Mouse (Mus musculus) monocyte, adult 5-6 weeks (primary cell): ENCODE results near the gene Poll. TPM values are rescaled to one million over a fixed set of nuclear protein-coding genes. Genes with fewer than 3 reads are reported as not detected.
A peak's percentile ranks its signal among the peaks of the same experiment; 100 is the strongest.

Source experiments
- ATAC-seq: fragments of 153-309, 156-312 bp; replicated peaks from 2 replicates; pipeline ENCODE4 v1.8.0; 2017; ENCODE audit warnings: mild to moderate bottlenecking; ENCODE audit not compliant: low TSS enrichment, insufficient number of reproducible peaks, severe bottlenecking, poor library complexity, low FRiP score
- total RNA-seq: library from RNA; stranded (forward); fragments of 200-1000, 200-491, 200-594 nt; gene quantifications from 3 replicates; pipeline ENCODE4 v1.2.3, GENCODE M21; 2017

Poll gene
- total RNA-seq, 1 experiment from 2014 or later: 5.7 TPM

GRCm38 (mm10) chr19:45542061-45542460, 18.3 kb downstream of the Poll start:
- no peak for ATAC-seq

- no peak for ATAC-seq
Observed at GRCm38 (mm10) chr19:45541409-45542041, 18.8 kb downstream of the Poll start.

GRCm38 (mm10) chr19:45540657-45541408, 19.5 kb downstream of the Poll start:
- ATAC-seq: no peak

GRCm38 (mm10) chr19:45537505-45537904, 22.8 kb downstream of the Poll start:
- peak; percentile 67 for ATAC-seq

- no peak for ATAC-seq
Observed at GRCm38 (mm10) chr19:45535929-45536328, 24.4 kb downstream of the Poll start.

GRCm38 (mm10) chr19:45535214-45535735, 25.1 kb downstream of the Poll start:
- no peak for ATAC-seq

- ATAC-seq: no peak
Observed at GRCm38 (mm10) chr19:45533617-45534016, 26.7 kb downstream of the Poll start.

- no peak for ATAC-seq
Observed at GRCm38 (mm10) chr19:45531554-45531953, 28.8 kb downstream of the Poll start.

- 0 out of 2 replicates have a peak, but pooled peaks have one; percentile 25 for ATAC-seq
Observed at GRCm38 (mm10) chr19:45530200-45530995, 29.9 kb downstream of the Poll start.

GRCm38 (mm10) chr19:45529294-45529693, 31.0 kb downstream of the Poll start:
- 0 out of 2 replicates have a peak, but pooled peaks have one; percentile 16 for ATAC-seq

GRCm38 (mm10) chr19:45527931-45528534, 32.3 kb downstream of the Poll start:
- ATAC-seq: no peak

GRCm38 (mm10) chr19:45527382-45527781, 32.9 kb downstream of the Poll start:
- no peak for ATAC-seq

- no peak for ATAC-seq
Observed at GRCm38 (mm10) chr19:45516264-45516663, 44.1 kb downstream of the Poll start.

GRCm38 (mm10) chr19:45515341-45515740, 45.0 kb downstream of the Poll start:
- no peak for ATAC-seq

GRCm38 (mm10) chr19:45511406-45511805, 48.9 kb downstream of the Poll start:
- no peak for ATAC-seq

- no peak for ATAC-seq
Observed at GRCm38 (mm10) chr19:45510680-45511079, 49.7 kb downstream of the Poll start.

GRCm38 (mm10) chr19:45507531-45507930, 52.8 kb downstream of the Poll start:
- no peak for ATAC-seq

- ATAC-seq: no peak
Observed at GRCm38 (mm10) chr19:45505446-45505845, 54.9 kb downstream of the Poll start.
